Comparison of ENCODE assay signal across 14 mouse cellular contexts in the genomic region with DNA sequence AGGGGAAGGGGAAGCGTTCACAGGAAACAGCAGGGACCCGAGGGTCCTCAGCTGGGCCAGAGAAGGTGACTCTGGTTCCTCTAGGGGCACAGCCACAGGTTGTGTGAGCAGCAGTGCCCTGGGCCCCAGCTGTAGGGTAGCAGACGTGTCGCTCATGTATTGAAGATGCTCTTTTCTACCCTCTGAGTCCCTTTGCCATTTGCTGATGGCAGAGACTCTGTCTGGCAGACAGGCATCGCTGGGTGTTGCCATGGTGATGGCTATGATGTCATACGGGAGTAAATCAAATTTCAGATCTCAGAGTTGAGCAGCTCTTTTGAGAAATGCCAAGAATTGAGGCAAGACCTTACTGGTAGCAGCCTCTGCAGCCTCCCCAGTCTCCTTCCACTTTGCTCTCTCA. TPM values are rescaled to one million over a fixed set of nuclear protein-coding genes. Genes with fewer than 3 reads are reported as not detected.
A peak's percentile ranks its signal among the peaks of the same experiment; 100 is the strongest.
DNase-seq lines count a peak whose midpoint lies in the region; ATAC-seq and TF ChIP-seq lines count a peak whose summit lies in the region.
"Had no signal": no experiment of that assay in that cellular context is flagged by ENCODE, and none has a peak within 500 bp of the region (broad histone marks: within the 10 kb centered on the region; RNA-seq: fewer than 3 reads in every experiment).

No protein-coding gene starts in this region.

- no peaks in the 10 kb centered on the region for H3K36me3 ChIP-seq in liver, postnatal 0 days (replicated peaks; ENCODE audit: insufficient read depth, low read length)
- H3K36me3 ChIP-seq: heart, embryonic 13.5 days; limb, embryonic 12.5 days; stomach, embryonic 15.5 days had no signal

- H3K27ac ChIP-seq in liver, postnatal 0 days (ENCODE audit: low read depth): no peak overlapping the region
- H3K27ac ChIP-seq: heart, embryonic 13.5 days; limb, embryonic 12.5 days; stomach, embryonic 15.5 days had no signal

- no peak for ATAC-seq in liver, postnatal 0 days
- ATAC-seq: lung, postnatal 0 days had no signal

- no peaks in the 10 kb centered on the region for H3K4me1 ChIP-seq in liver, postnatal 0 days (ENCODE audit: insufficient read depth)
- H3K4me1 ChIP-seq: heart, embryonic 13.5 days; limb, embryonic 12.5 days; stomach, embryonic 15.5 days had no signal

- H3K4me2 ChIP-seq in liver, postnatal 0 days (ENCODE audit: low read depth, low read length): no peak overlapping the region
- H3K4me2 ChIP-seq: heart, embryonic 13.5 days; limb, embryonic 12.5 days; stomach, embryonic 15.5 days had no signal

- TF ChIP-seq CTCF in liver, postnatal 0 days (IDR thresholded peaks at IDR 0.05; ENCODE audit: low read depth): no peak

- no peak for TF ChIP-seq EP300 in liver, postnatal 0 days (IDR thresholded peaks at IDR 0.05; ENCODE audit: low read depth)

- no peaks in the 10 kb centered on the region for H3K9me3 ChIP-seq in liver, postnatal 0 days (ENCODE audit: low read length)
- H3K9me3 ChIP-seq: heart, embryonic 13.5 days; limb, embryonic 12.5 days; stomach, embryonic 15.5 days had no signal

- no peak overlapping the region for H3K9ac ChIP-seq in liver, postnatal 0 days (replicated peaks)
- H3K9ac ChIP-seq: heart, embryonic 13.5 days; limb, embryonic 12.5 days; stomach, embryonic 15.5 days had no signal

- H3K4me3 ChIP-seq in liver, postnatal 0 days (ENCODE audit: low read depth, low read length): no peak overlapping the region
- H3K4me3 ChIP-seq: heart, embryonic 13.5 days; limb, embryonic 12.5 days; stomach, embryonic 15.5 days had no signal

- peak; percentile 60 to 61 for DNase-seq in cerebellum, postnatal 10 days
- DNase-seq in cerebellum, adult 9-10 months: no peak
- DNase-seq in retina, postnatal 1 day: peak; percentile 49
- DNase-seq in retina, embryonic 14.5 days (ENCODE audit: low spot score): no peak
- DNase-seq in layer of hippocampus, postnatal 14 days (ENCODE audit: low spot score in 2 of 2): peak; percentile 42 to 62
- DNase-seq in right cerebral cortex, postnatal 25 days: peak; percentile 30
- no peak for DNase-seq in liver, postnatal 0 days
- no peak for DNase-seq in ovary, postnatal 10 days (ENCODE audit: low spot score)
- DNase-seq: kidney, adult 2 months had no signal

- H3K27me3 ChIP-seq in liver, postnatal 0 days (ENCODE audit: insufficient read depth, low read length): no peaks in the 10 kb centered on the region
- H3K27me3 ChIP-seq: heart, embryonic 13.5 days; limb, embryonic 12.5 days; stomach, embryonic 15.5 days had no signal

- whole genome bisulfite sequencing in liver, postnatal 0 days (ENCODE audit: insufficient replicate concordance): 43% methylated on average over 6 of the region's 6 CpGs

RNA-seq across cellular contexts. Expression of a gene that starts 17.4 kb away (rescaled TPM):
- 1 to 10 TPM; 1.6 to 3.0 TPM for total RNA-seq in layer of hippocampus, postnatal 14 days (2021)
- polyA plus RNA-seq in liver, postnatal 0 days (2015; fragmentation: Nextera tagmentation; extraction: Ambion mirVana): not detected in 2 replicates
- total RNA-seq: MEL had no signal
- polyA plus RNA-seq: heart, embryonic 13.5 days; kidney, adult 2 months had no signal

Comparison
In these comparisons a context has a peak if more than half of its experiments do, and no peak if none do; other contexts are left out.
1. DNase-seq: peak in cerebellum, postnatal 10 days (2 of 2), retina, postnatal 1 day (single experiment), layer of hippocampus, postnatal 14 days (2 of 2) and right cerebral cortex, postnatal 25 days (single experiment); none in cerebellum, adult 9-10 months (single experiment), retina, embryonic 14.5 days (single experiment), liver, postnatal 0 days (single experiment) and ovary, postnatal 10 days (single experiment).